Mouse (Mus musculus): ENCODE measurements at regions not wholly inside any gene's neighbourhood (a gene's known extent, or its start where the extent isn't known, plus 50 kb on each side); places are given as distances from the start of the nearest gene placed in this dataset.

DNA sequence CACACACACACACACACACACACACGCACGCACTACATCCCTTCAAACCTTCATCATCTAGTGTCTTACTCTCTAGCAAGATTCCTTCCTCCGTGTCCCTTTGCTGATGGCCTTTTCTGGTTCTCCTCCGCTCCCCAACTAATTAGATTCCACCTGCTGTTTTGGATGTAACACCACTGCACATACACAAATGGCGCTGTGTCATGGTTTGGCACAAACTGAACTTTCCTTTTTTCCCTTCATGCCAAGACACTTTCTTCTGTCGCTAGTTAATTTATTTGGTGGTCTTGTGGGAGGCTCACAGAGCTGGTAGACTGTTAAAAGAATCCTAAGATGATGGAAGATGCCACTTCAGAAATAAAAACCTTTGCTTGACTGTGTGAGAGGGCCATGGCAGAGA is 1161.8 kb upstream of the Gulo start:
- TF ChIP-seq POLR2A (IDR thresholded peaks at IDR 0.05; ENCODE audit: insufficient read depth, low read depth, low read length) (no peak), CTCF (IDR thresholded peaks at IDR 0.05; ENCODE audit: insufficient read depth, low read depth, low read length) (no peak)
